Mouse (Mus musculus) activated CD4-positive, CD25-positive, alpha-beta regulatory T cell, adult 4 months (primary cell): ENCODE data around the gene Tnfrsf11a. TPM values are rescaled to one million over a fixed set of nuclear protein-coding genes. Genes with fewer than 3 reads are reported as not detected.

ENCODE experiments used
- ATAC-seq: one replicate; pipeline ENCODE4 v1.8.0; 2017
- polyA plus RNA-seq, 2 experiments: library from polyadenylated mRNA; unstranded; fragments of 100-300 nt; shearing (Covaris generic); gene quantifications; one replicate each; pipeline ENCODE4 v1.2.1; 2017

Tnfrsf11a gene
- polyA plus RNA-seq, 2 experiments from 2014 or later: 0.08 TPM; not detected in 1

DNA sequence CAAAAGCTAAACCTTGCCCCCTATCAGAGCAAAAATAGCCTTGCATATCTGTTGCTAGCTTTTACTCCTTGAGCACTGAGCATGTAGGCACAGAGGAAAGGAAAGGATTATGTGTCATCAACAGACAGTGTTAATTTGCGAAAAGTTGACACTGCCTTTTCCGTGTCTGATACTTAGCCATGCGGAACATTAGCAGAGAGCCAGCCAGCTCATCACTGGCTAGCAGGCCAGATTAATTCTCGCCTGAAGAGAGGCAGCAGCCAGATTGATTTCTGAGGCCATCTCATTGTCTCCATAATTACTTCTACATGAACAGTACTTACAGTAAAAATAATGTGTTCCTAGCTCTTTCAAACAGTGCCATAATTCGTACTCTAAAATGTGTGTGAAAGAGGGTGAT is 48.7 kb downstream of the Tnfrsf11a start:
- ATAC-seq: no peak

DNA sequence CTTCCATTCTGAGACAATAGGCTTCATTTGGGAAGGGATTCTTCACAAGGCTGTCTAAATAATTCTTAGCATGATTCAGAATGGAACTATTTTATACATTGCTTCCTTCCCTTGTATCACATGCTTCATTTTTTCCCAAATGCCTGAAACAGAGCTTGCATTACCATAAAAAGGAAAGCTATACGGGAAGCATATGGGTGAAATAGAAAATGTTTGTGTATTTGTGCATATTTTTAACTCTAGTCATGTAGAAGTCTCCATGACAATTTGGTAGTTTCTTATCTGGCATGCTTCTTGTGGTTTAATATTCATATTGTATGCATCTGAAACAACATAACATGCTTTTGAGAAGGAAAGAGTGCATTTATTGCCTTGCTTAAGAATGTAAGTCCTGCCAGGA is 52.3 kb downstream of the Tnfrsf11a start:
- no peak for ATAC-seq

DNA sequence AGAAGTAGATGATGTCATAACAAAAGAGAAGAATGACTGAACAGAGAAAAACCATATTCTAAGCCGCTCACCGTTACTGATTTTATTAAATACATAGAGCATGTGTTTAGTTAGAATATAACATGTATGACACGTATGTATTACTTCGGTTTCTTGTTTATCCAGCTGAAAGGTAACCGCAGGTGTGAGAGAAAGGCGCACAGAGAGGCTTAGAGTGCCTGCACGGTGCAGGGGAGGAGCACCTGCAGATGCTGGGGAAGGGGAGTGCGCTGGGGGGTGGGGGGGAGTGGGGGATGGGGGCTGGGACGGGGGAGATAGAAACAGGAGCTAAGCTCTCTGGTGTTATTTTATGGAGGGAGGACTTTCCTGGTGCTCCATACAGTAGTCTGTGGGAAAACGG is 62.4 kb downstream of the Tnfrsf11a start:
- no peak for ATAC-seq

DNA sequence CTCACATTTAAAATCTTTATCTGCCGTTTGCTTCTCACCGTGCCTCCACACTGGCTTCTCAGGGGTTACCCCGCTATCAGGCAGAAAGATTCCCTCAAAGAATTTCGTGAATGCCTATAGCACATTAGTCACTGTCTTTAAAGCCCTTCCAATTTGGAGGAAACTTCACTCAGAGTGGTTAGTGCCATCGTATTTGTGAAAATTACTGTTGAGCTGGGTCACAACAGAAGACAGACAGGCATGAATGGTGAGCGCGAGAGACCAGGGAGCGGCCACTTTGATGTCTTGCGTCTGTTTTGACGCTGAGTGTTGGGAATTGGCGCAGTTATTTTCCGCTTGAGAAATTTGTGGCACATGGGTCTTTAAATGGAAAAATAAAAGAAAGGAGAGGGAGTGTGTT is 62.9 kb downstream of the Tnfrsf11a start:
- ATAC-seq: no peak

DNA sequence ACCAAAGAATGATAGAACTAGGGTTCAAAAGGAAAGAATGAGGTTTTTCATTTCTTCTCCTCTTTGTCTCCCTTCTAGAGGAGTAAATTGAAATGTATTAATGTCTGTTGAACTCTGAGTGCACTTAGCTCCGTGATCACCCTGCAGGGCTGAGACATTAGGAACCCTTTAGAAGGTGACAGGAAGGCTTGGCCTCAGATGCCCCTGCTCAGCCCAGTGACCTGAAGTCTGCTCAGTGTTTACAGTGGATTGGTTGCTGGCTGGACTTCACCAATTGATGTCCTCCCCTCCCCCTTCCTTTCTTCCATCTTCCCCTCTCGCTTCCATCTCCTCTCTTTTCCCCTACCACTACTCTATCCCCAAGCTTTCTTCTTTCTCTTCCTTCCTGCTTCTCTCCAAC is 63.3 kb downstream of the Tnfrsf11a start:
- ATAC-seq: no peak

DNA sequence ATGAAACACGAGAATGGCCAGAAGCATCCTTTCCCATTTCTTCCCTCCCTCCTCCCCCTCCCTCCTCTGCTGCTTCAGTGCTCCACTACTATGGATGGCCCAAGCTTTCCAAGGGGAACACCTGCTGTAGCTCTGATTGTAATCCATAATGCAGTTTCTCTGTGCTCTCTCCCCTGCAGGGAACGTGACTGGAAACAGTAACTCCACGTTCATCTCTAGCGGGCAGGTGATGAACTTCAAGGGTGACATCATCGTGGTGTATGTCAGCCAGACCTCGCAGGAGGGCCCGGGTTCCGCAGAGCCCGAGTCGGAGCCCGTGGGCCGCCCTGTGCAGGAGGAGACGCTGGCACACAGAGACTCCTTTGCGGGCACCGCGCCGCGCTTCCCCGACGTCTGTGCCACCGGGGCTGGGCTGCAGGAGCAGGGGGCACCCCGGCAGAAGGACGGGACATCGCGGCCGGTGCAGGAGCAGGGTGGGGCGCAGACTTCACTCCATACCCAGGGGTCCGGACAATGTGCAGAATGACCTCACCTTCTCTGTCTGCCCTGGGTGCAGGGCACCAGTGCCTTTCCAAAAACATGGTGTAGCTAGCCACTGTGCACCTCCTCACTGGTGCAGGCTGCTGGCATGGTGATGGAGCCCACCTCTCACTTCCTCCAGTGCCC is 64.0 kb downstream of the Tnfrsf11a start:
- no peak for ATAC-seq

DNA sequence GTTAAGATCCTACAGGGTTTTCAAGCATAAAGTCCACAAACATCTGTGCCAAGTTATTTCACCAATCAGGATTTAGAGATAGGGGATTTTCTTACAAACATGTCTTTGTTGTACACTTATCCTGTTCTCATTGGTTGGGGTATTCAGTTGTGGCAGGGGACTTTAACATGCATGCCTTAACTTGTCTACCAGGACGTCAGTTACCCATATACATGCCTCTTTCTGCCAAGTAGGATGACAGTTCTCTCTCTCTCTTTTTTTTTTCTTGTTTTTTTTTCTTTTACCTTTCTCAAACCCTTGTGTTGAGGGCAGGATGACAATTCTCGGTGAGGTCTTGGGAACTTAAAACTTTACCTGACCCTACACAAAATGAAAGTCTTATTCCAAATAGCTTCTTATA is 65.9 kb downstream of the Tnfrsf11a start:
- ATAC-seq: no peak

DNA sequence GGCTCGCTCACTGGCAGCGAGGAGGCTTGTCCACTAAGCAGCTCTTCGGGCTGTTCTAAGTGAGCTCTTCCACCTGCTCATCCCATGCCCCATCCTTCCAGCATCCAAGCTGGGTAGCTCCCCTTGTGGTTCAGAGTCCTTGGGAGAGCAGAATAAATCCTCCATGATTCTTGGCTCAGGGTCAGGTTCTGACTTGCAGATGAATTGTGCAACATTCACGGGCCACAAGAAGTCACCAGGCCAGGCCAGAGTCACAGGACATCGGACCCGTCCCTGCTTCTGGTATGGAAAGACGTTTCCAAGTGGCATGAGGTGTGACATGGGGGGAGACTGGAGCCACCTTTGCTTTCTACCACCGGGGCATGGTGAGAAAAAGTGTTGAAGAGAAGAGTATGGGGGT is 68.3 kb downstream of the Tnfrsf11a start:
- ATAC-seq: no peak

DNA sequence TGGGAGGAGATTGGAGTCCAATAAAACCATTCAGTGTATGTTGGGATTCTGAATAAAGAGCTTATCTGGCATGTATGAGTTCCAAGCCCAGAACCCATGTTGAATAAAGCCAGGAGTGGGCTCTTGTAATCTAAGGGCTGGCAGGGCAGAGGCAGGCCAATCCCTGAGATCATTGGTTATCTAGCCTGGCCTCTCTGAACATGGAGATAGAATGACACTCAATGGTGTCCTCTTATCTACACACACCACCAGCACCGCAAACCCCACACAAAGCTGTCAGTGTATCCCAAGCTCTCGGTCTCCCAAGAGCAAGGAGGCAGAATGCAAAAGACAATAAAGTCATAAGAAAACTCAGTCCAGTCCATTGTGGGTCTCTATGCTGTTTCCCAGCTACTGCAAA is 70.8 kb downstream of the Tnfrsf11a start:
- ATAC-seq: no peak

DNA sequence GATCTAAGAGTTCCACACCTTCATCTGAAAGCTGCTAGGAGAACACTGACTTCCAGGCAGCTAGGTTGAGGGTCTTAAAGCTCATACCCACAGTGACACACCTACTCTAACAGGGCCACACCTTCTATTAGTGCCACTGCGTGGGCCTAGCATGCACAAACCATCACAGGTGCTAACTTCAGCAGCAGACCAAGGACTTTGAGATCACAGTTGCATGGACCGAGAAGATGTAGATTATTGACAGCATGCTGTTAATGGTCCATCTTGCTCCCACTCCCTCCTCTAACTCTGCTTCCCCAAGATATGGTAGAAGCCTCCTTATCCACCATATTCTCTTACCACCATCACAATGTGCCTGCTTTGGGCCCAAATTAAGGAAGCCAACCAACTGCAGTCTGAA is 79.2 kb downstream of the Tnfrsf11a start:
- ATAC-seq: no peak

DNA sequence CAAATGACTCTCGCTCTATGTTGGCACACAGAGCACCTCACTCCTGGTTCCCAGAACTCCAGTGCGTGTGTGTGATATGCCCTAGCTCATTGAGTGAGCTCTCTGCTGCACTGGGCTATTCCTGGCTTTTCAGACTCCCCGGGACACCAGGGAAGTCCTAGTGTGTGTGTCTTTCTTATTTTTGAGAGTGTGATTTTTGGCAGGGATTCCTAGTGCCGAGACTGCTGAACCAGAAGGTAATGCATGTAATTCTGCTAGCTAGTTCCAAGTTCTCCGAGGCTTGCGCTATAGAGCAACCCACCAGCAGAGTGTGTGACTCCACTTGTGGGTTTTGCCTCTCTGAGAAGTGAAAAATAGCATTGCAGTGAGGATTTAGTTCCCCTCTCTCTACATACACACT is 96.1 kb downstream of the Tnfrsf11a start:
- no peak for ATAC-seq

DNA sequence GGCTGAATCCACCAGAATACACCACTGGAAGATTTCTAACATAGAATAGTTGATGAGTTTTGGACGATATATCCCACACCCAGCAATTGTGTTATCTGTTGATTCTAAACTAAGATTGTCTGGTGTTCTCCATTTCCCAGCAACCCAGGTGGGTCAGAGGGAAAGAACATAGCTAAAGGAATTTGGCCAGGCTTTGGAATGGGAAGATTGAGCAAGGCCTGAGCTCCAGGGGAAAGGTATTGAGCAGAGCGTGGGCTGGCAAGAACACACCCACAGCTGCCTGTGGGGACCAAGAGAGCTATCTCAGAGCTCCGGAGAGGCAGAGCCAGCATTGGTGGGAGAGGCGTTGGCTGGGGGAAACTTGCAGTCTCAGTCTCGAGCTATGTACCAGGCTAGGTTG is 97.3 kb downstream of the Tnfrsf11a start:
- no peak for ATAC-seq

DNA sequence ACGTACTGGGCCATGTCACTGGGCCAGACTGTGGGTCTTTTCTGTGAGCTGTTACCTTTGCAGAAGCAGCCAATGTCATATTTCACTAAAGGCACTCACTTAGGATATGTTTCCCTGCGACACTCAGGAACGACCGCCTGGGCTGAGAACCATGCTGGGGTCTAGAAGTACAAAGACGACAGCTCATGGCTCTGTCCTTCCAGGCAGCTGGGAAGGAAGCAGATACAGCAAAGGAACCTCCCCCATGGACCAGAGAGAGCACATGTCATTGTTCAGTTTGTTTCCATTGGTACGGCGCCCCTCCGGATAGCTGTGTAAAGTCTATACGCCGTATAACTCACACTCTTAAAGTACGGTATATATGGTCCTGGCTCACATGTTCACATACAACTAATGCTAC is 97.9 kb downstream of the Tnfrsf11a start:
- no peak for ATAC-seq

DNA sequence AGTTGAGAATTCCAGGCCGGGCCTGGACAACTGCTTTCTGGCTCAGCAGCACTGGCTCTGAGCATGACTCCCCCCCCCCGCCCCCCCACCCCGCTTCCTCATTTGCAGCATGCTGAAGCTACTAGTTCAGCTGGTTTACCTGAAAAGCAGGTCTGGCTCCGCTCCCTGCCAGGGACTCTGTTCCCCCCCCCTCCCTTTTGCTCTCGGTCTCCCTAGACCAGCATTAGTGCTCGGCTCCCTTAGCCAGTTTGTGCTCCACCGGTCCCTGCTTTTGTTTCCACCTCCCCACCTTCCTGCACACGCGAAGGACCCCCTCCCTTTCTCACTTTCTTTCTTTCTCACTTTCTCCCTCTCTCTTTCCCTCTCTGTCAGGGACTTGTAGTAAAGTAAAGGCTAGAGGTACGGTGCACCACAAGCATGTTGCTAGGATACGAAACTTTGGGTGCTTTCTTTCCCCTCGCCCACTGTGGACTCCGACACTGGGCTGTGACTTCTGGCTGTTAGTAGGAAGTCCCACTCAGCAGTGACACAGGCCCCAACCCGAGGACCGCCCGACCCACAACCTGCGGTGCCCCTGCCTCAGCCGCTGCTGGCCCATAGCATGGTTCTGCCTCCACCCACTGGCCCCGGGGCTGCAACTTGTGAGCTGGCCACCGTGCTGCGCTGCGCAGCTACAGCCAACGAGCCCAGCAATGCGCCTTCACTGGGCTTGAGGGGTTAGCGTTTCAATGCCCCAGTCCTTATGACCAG is 100.2 kb downstream of the Tnfrsf11a start:
- ATAC-seq: no peak

DNA sequence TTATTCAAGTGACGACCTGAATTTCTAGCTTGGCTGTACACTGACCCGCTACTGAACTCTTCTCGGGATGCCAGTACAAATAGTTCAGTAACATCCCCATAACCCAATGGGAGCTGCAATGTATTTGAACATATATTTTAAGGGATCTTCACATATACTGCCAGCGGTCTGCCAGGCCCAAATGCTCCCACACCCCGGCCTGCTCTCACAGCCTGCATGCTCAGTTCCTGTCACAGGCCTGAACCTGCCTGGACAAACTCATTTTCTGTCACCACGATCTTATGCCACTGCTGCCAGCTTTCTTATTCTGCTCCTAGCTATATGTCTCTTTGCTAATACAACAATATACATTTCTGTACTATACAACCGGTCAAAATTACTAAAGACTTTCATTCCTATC is 100.9 kb downstream of the Tnfrsf11a start:
- ATAC-seq: no peak

DNA sequence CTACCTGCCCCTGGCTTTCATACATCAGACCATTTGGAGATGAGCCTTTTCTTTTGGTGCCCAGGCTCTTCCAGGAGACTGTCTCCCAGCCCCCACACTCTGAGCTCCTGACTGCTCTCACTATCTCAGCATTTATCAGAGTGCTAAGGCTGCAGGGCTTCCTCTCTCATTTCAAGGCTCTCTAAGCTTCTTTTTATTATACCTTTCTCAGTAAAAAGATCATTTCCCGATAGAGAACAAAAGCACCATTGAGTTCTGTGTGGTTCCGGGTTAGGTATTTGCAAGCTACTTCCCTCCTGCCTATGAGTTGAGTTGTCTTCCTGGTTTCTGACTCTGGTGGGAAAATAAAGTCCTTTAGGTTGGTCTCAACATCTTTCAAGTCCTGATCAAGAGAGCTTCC is 103.0 kb downstream of the Tnfrsf11a start:
- no peak for ATAC-seq

DNA sequence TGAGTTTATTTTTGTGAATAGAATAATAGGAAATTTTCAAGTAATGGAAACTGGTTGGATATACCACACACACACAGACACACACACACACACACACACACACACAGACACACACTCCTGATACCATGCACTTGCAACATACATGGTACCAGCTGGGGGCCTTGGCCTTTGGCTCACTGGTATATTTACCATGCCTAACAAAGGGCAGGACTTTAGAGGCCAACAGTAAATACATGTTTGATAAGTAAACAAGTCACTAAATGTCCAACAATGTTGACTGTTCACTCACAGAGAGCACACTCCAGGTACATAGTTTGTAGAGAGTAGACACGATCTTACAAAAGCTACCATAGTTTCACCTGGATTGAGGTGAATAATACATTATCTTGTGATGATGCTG is 104.6 kb downstream of the Tnfrsf11a start:
- no peak for ATAC-seq

DNA sequence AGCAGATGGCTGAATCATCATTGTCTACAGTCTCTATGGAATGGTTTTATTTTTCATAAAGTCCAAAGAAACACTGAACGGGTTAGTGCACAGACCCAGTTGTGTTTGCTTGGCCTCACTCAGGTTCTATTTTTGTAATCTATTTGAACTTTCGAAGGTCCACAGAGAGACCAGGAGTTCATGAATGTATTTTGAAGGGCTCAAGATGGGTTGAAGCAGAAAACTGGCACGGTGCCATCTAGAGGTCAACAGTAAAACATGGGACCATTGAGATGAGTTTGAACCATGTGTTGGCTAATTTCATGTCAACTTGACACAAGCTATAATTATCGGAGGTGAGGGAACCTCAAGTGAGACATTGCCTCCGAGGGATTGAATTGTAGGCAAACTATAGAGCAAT is 105.1 kb downstream of the Tnfrsf11a start:
- no peak for ATAC-seq

DNA sequence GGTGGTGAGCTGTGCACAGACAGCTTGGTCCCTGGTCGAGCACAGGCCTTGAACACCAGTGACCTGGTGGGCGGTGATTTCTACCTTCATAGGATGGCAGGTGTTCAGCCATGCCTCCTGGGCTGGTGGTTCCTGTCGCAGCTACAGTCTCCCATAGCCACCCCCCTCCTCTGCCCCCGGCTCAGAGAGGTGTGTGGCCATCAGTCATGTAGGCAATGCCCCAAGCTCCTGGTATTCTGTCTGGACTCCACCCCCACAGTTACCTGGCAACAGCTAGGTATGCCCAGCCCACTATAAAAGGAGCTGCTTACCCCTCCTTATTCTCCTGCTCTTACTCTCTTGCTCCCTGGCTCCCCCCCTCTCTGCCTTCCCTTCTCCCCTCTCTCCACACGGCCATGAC is 105.8 kb downstream of the Tnfrsf11a start:
- no peak for ATAC-seq

DNA sequence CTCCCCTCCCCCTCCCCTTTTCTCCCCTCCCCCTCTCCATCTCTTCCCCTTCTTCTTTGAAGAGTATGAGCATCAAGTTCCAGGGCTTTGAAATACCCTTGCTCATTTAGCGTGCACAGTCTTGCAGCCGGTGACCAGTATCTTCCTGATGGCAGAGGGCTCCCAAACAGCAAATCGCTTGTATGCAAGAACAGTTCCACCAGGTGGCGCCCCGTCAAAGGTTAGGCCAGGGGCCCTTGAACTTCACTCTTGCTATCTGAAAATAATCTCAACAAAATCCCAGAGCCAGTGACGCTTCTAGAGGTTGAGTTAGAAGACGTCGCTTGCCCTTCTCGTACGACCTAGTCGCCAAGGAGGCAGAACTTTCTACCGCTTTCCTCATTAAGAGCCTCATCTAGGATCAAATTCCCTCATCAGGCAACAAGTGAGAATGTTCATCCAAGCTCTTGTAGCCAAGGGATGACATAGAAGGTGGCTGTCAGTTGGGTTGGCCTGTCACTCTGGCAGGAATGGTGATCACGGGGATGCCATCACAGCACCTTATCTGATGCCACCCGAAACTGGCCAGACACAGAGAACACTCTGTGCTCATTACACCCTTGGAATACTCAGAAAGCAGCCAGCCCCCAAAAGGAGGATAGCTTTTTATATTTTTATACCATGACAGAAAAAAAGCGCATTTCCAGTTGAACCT is 110.7 kb downstream of the Tnfrsf11a start:
- peak; percentile 72 for ATAC-seq

DNA sequence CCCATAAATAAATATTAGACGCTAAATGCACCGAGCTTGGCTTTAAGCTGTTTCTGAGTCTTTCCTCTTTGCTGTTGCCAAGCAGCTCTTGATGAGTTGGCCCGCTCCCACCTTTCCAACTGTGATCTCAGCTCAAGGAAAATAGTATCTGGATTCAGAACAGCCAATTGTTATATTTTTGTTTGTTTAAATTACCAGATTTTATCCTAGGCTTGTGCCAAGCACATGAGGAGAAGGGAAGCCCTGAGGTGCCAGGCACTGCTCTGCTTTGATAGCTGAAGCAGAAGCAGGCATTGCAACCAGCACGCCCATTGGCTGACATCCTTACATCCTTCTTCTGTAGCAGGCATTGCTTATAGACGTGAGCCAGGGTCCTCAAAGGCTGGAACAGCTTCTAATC is 114.5 kb downstream of the Tnfrsf11a start:
- ATAC-seq: no peak
